ENCODE assay signal across 11 mouse cellular contexts in the genomic region with DNA sequence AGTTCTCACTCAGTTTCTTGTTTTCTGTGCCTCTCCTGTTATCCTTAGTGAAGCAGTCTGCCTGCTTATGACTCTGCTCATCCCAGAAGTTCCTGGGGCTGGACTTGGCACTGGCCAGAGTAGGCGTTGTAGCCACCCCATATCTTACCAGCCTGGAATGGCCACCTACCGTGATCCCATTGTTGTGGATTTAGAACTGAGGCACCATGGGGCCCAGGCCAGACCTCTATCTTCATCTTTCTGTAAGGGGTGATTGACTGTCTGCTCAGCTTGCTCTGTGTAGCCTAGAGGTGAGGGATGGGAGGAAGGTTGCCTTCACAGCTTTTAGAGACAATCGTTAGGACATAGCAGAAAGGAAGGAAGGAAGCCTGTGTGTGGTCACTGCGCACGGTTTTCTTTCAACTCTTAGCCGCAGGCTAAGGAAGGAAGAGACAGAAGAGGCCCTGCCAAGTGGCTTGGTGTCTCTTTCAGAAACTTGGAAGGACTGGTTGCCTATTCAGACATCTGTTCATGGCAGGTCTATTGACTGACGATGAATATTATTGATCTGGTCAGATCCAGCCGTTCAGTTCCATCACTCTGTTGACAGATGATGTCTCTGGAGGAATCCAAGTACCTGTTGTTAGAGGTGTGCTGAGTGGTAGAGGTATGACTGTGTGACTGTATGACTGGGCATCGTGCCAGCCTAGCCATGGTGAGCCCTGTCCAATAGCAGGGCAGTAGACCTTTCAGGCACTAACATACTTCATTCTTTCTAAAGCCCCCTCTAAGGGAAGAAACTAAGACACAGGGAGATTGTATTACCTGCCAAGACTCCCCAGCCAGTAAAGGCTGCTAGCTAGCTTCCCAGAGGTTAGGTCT. TPM values are rescaled to one million over a fixed set of nuclear protein-coding genes. Genes with fewer than 3 reads are reported as not detected.
DNase-seq lines count a peak whose midpoint lies in the region; ATAC-seq and TF ChIP-seq lines count a peak whose summit lies in the region.
"Had no signal": no experiment of that assay in that cellular context is flagged by ENCODE, and none has a peak within 500 bp of the region (broad histone marks: within the 10 kb centered on the region; RNA-seq: fewer than 3 reads in every experiment).

No protein-coding gene starts in this region.

- no peak for TF ChIP-seq EP300 in liver, postnatal 0 days (IDR thresholded peaks at IDR 0.05; ENCODE audit: low read depth)

- H3K9ac ChIP-seq in forebrain, embryonic 11.5 days (ENCODE audit: low read length), result no peak overlapping the region
- no peak overlapping the region for H3K9ac ChIP-seq in liver, adult 2 months (ENCODE audit: low read depth, low read length)
- peak overlapping the region; percentile 46; the same call in 1 of the 2 replicates for H3K9ac ChIP-seq in embryonic facial prominence, embryonic 13.5 days
- peak overlapping the region; percentile 58 for H3K9ac ChIP-seq in liver, postnatal 0 days (replicated peaks)
- H3K9ac ChIP-seq: forebrain, postnatal 0 days had no signal

- TF ChIP-seq POLR2A in liver, adult 2 months (IDR thresholded peaks at IDR 0.05; ENCODE audit: extremely low read depth, insufficient read depth, low read length), result no peak

- H3K36me3 ChIP-seq in forebrain, embryonic 10.5 days (replicated peaks), result no peaks in the 10 kb centered on the region
- H3K36me3 ChIP-seq in forebrain, embryonic 11.5 days (ENCODE audit: control insufficient read depth, insufficient read depth, low read length), result no peaks in the 10 kb centered on the region
- H3K36me3 ChIP-seq in liver, adult 2 months (ENCODE audit: control insufficient read depth, insufficient read depth, low read length), result no peaks in the 10 kb centered on the region
- 0 out of 2 replicates have a peak, but pooled peaks cover 6% of the 10 kb centered on the region for H3K36me3 ChIP-seq in embryonic facial prominence, embryonic 13.5 days
- H3K36me3 ChIP-seq in liver, postnatal 0 days (replicated peaks; ENCODE audit: insufficient read depth, low read length), result 0 out of 2 replicates have a peak, but pooled peaks cover 2% of the 10 kb centered on the region

- H3K9me3 ChIP-seq in forebrain, embryonic 10.5 days, result no peaks in the 10 kb centered on the region
- H3K9me3 ChIP-seq in forebrain, embryonic 11.5 days (ENCODE audit: control insufficient read depth, low read length), result no peaks in the 10 kb centered on the region
- no peaks in the 10 kb centered on the region for H3K9me3 ChIP-seq in embryonic facial prominence, embryonic 13.5 days
- no peaks in the 10 kb centered on the region for H3K9me3 ChIP-seq in liver, postnatal 0 days (ENCODE audit: low read length)

- H3K4me1 ChIP-seq in forebrain, embryonic 10.5 days, result peaks cover 65% of the 10 kb centered on the region
- peaks cover 13% of the 10 kb centered on the region for H3K4me1 ChIP-seq in forebrain, embryonic 11.5 days (replicated peaks; ENCODE audit: control insufficient read depth, insufficient read depth, low read length)
- peaks cover 14% of the 10 kb centered on the region for H3K4me1 ChIP-seq in liver, adult 2 months (ENCODE audit: control insufficient read depth, insufficient read depth, low read length)
- H3K4me1 ChIP-seq in embryonic facial prominence, embryonic 13.5 days, result peaks cover 58% of the 10 kb centered on the region
- peaks cover 84% of the 10 kb centered on the region for H3K4me1 ChIP-seq in liver, postnatal 0 days (ENCODE audit: insufficient read depth)

- peak overlapping the region; percentile 40 for H3K27ac ChIP-seq in forebrain, embryonic 10.5 days
- H3K27ac ChIP-seq in forebrain, embryonic 11.5 days (ENCODE audit: low read depth, low read length), result no peak overlapping the region
- H3K27ac ChIP-seq in liver, adult 2 months (replicated peaks; ENCODE audit: insufficient read depth, low read depth, low read length), result no peak overlapping the region
- no peak overlapping the region; the same call in 1 of the 2 replicates for H3K27ac ChIP-seq in embryonic facial prominence, embryonic 13.5 days
- H3K27ac ChIP-seq in liver, postnatal 0 days (ENCODE audit: low read depth), result peak overlapping the region; percentile 80

- ATAC-seq in forebrain, embryonic 11.5 days (replicated peaks; ENCODE audit: low FRiP score), result no peak
- 0 out of 2 replicates have a peak, but pooled peaks have one; percentile 23 for ATAC-seq in embryonic facial prominence, embryonic 13.5 days (ENCODE audit: insufficient number of reproducible peaks, insufficient read depth, low FRiP score, low TSS enrichment, low read depth)
- peak; percentile 50 for ATAC-seq in liver, postnatal 0 days
- ATAC-seq: forebrain, postnatal 0 days had no signal

- peaks cover 58% of the 10 kb centered on the region for H3K79me2 ChIP-seq in liver, adult 2 months (ENCODE audit: control insufficient read depth, insufficient read depth, low read length)

- 80% methylated on average over 9 of the region's 9 CpGs for WGBS in forebrain, embryonic 10.5 days
- 73% methylated on average over 9 of the region's 9 CpGs for WGBS in forebrain, embryonic 11.5 days
- 53% methylated on average over 9 of the region's 9 CpGs for WGBS in liver, adult 2 months
- WGBS in embryonic facial prominence, embryonic 13.5 days, result 75% methylated on average over 9 of the region's 9 CpGs
- whole genome bisulfite sequencing in liver, postnatal 0 days (ENCODE audit: insufficient replicate concordance), result 34% methylated on average over 9 of the region's 9 CpGs

- DNase-seq in forebrain, embryonic 10.5 days (ENCODE audit: extremely low spot score, low spot score), result no peak
- DNase-seq in forebrain, embryonic 11.5 days (ENCODE audit: low spot score), result no peak
- peak; percentile 24 for DNase-seq in liver, adult 2 months (ENCODE audit: extremely low read depth, low read depth, low spot score)
- DNase-seq in liver, result no peak
- DNase-seq in liver, postnatal 0 days, result peak; percentile 57
- DNase-seq in urinary bladder, adult 18-20 months (ENCODE audit: low spot score in 2 of 2), result no peak
- no peak for DNase-seq in adrenal gland, adult (ENCODE audit: inconsistent age in 2 of 2, low spot score in 1 of 2)
- DNase-seq: cerebellum, adult 9-10 months; forebrain, postnatal 0 days; right cerebral cortex, postnatal 4 days had no signal

- H3K4me2 ChIP-seq in forebrain, embryonic 11.5 days (ENCODE audit: low read depth, low read length, severe bottlenecking), result no peak overlapping the region
- H3K4me2 ChIP-seq in embryonic facial prominence, embryonic 13.5 days, result no peak overlapping the region
- H3K4me2 ChIP-seq in liver, postnatal 0 days (ENCODE audit: low read depth, low read length), result peak overlapping the region; percentile 49

- H3K4me3 ChIP-seq in forebrain, embryonic 10.5 days, result no peak overlapping the region
- no peak overlapping the region for H3K4me3 ChIP-seq in forebrain, embryonic 11.5 days (ENCODE audit: low read depth, low read length)
- H3K4me3 ChIP-seq in liver, adult 2 months (ENCODE audit: insufficient read depth, low read depth, low read length), result no peak overlapping the region
- no peak overlapping the region for H3K4me3 ChIP-seq in embryonic facial prominence, embryonic 13.5 days
- peak overlapping the region; percentile 2; the same call in 1 of the 2 replicates for H3K4me3 ChIP-seq in liver, postnatal 0 days (ENCODE audit: low read depth, low read length)

- H3K27me3 ChIP-seq in forebrain, embryonic 10.5 days (ENCODE audit: poor library complexity, severe bottlenecking), result no peaks in the 10 kb centered on the region
- H3K27me3 ChIP-seq in forebrain, embryonic 11.5 days (ENCODE audit: control insufficient read depth, insufficient read depth, low read length), result no peaks in the 10 kb centered on the region
- H3K27me3 ChIP-seq in liver, adult 2 months (ENCODE audit: control insufficient read depth, insufficient read depth, low read length), result no peaks in the 10 kb centered on the region
- no peaks in the 10 kb centered on the region for H3K27me3 ChIP-seq in embryonic facial prominence, embryonic 13.5 days
- no peaks in the 10 kb centered on the region for H3K27me3 ChIP-seq in liver, postnatal 0 days (ENCODE audit: insufficient read depth, low read length)

- no peak for TF ChIP-seq CTCF in liver, adult 2 months (IDR thresholded peaks at IDR 0.05; ENCODE audit: low read depth, low read length)
- TF ChIP-seq CTCF in liver, postnatal 0 days (IDR thresholded peaks at IDR 0.05; ENCODE audit: low read depth), result no peak

RNA-seq across cellular contexts. Expression of a gene that starts 9.8 kb away (rescaled TPM):
- 33.5 and 36.1 TPM in 2 replicates for polyA plus RNA-seq in forebrain, embryonic 10.5 days (2016; fragmentation: Nextera tagmentation; extraction: Ambion mirVana)
- polyA plus RNA-seq in forebrain, embryonic 11.5 days (2014; fragmentation: Nextera tagmentation; extraction: Ambion mirVana), result 32.1 and 33.4 TPM in 2 replicates
- total RNA-seq in liver, adult 2 months (2014; rRNA removed), result 2.9 and 3.0 TPM in 2 replicates
- polyA plus RNA-seq in liver, adult 2 months (2012; rRNA removed), result 13.1 and 18.1 TPM in 2 replicates
- polyA plus RNA-seq in embryonic facial prominence, embryonic 13.5 days (2015; fragmentation: Nextera tagmentation; extraction: Ambion mirVana), result 36.4 and 36.8 TPM in 2 replicates
- 8.2 and 9.4 TPM in 2 replicates for polyA plus RNA-seq in liver, postnatal 0 days (2015; fragmentation: Nextera tagmentation; extraction: Ambion mirVana)

RNA-seq across cellular contexts. Expression of a gene that starts 20.5 kb away (rescaled TPM):
- not detected in 2 replicates for polyA plus RNA-seq in forebrain, embryonic 10.5 days (2016; fragmentation: Nextera tagmentation; extraction: Ambion mirVana)
- not detected in 2 replicates for polyA plus RNA-seq in forebrain, embryonic 11.5 days (2014; fragmentation: Nextera tagmentation; extraction: Ambion mirVana)
- not detected in 2 replicates for total RNA-seq in liver, adult 2 months (2014; rRNA removed)
- 0.14 TPM in 1 of 2 replicates, not detected in the other for polyA plus RNA-seq in liver, adult 2 months (2012; rRNA removed)
- not detected in 2 replicates for polyA plus RNA-seq in embryonic facial prominence, embryonic 13.5 days (2015; fragmentation: Nextera tagmentation; extraction: Ambion mirVana)
- polyA plus RNA-seq in liver, postnatal 0 days (2015; fragmentation: Nextera tagmentation; extraction: Ambion mirVana), result 0.07 TPM in 1 of 2 replicates, not detected in the other
- total RNA-seq: forebrain, postnatal 0 days had no signal
- polyA plus RNA-seq: forebrain, postnatal 0 days had no signal

RNA-seq across cellular contexts. Expression of a gene that starts 40.4 kb away (rescaled TPM):
- not detected in 2 replicates for polyA plus RNA-seq in forebrain, embryonic 10.5 days (2016; fragmentation: Nextera tagmentation; extraction: Ambion mirVana)
- 0.05 TPM in 1 of 2 replicates, not detected in the other for polyA plus RNA-seq in forebrain, embryonic 11.5 days (2014; fragmentation: Nextera tagmentation; extraction: Ambion mirVana)
- total RNA-seq in liver, adult 2 months (2014; rRNA removed), result 0.13 and 0.28 TPM in 2 replicates
- 0.17 and 0.49 TPM in 2 replicates for polyA plus RNA-seq in liver, adult 2 months (2012; rRNA removed)
- 0.41 and 0.42 TPM in 2 replicates for polyA plus RNA-seq in embryonic facial prominence, embryonic 13.5 days (2015; fragmentation: Nextera tagmentation; extraction: Ambion mirVana)
- 0.16 and 0.17 TPM in 2 replicates for polyA plus RNA-seq in liver, postnatal 0 days (2015; fragmentation: Nextera tagmentation; extraction: Ambion mirVana)

Comparison
In these comparisons a context has a peak if more than half of its experiments do, and no peak if none do; other contexts are left out.
1. DNase-seq: peak in liver, adult 2 months (single experiment) and liver, postnatal 0 days (single experiment); none in forebrain, embryonic 10.5 days (single experiment), forebrain, embryonic 11.5 days (single experiment), liver (single experiment), urinary bladder, adult 18-20 months (0 of 2) and adrenal gland, adult (0 of 2).
2. H3K27ac ChIP-seq: peak in forebrain, embryonic 10.5 days (single experiment) and liver, postnatal 0 days (single experiment); none in forebrain, embryonic 11.5 days (single experiment), liver, adult 2 months (single experiment) and embryonic facial prominence, embryonic 13.5 days (single experiment).
3. H3K9ac ChIP-seq: peak in embryonic facial prominence, embryonic 13.5 days (single experiment) and liver, postnatal 0 days (single experiment); none in forebrain, embryonic 11.5 days (single experiment) and liver, adult 2 months (single experiment).